Mouse (Mus musculus) cortical plate, adult 2 months (tissue): ENCODE measurements around the gene Rap2b.

Experiments used
- CTCF ChIP-seq: fragments of 200-500 bp; IDR thresholded peaks from 2 replicates; pipeline ENCODE4 v1.5.1; 2011; ENCODE audit warnings: mild to moderate bottlenecking, control low read depth, low read length; ENCODE audit not compliant: insufficient read depth; ENCODE audit errors: extremely low read depth
- POLR2A ChIP-seq: fragments of 200-500 bp; IDR thresholded peaks from 2 replicates; pipeline ENCODE4 v1.6.1; 2011; ENCODE audit warnings: mild to moderate bottlenecking, low read length, control low read depth; ENCODE audit not compliant: insufficient read depth; ENCODE audit errors: extremely low read depth

DNA sequence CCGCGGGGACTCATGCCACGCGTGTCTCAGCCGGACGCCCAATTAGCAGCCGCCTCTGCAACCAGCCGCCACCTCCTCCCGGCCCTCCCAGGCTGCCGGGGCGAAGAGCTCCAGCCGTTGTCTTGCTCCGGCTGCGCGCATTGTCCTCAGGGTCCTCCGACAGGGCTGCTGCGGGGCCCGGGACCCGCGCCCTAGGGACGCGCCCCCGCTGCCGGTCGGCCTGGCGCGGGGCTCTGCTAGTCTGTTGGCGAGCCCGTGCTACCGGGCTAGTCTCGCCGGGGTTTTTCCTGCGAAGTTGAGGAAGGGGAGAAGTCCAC lies 3.2 kb downstream of the Rap2b start:
- TF ChIP-seq CTCF (no peak), POLR2A (no peak)
